Mouse (Mus musculus) adrenal gland, adult (tissue): ENCODE data around the gene Kctd11.
A peak's percentile ranks its signal among the peaks of the same experiment; 100 is the strongest.
"Not testable (repeated sequence)": the region's sequence is repeated elsewhere in the genome, so short reads cannot be mapped to it uniquely, and the experiment has no call there.

Source experiments
- DNase-seq, 2 experiments: peaks; one replicate each; pipeline ENCODE4 v3.0.0; 2022 to 2023; ENCODE audit warnings: low spot score in 1 of 2; ENCODE audit not compliant: inconsistent age in 2 of 2

The Kctd11 gene

GRCm38 (mm10) chr11:69880853-69881603 lies at the start of gene Kctd11:
TSS of gene Kctd11 (minus strand) at chr11:69881406.
- DNase-seq = peak; percentile 95 to 97

- DNase-seq = not testable (repeated sequence)
These were observed 49.0 kb upstream of the Kctd11 start for GRCm38 (mm10) chr11:69930176-69930575.

GRCm38 (mm10) chr11:69929712-69930111 lies 48.5 kb upstream of the Kctd11 start:
- no peak for DNase-seq

- DNase-seq = no peak
These were observed 46.3 kb upstream of the Kctd11 start for GRCm38 (mm10) chr11:69927501-69927900.

GRCm38 (mm10) chr11:69922796-69923195 lies 41.6 kb upstream of the Kctd11 start:
- peak in 1 of 2 experiments; percentile 70 for DNase-seq

- peak in 1 of 2 experiments; percentile 81 for DNase-seq
These were observed 41.0 kb upstream of the Kctd11 start for GRCm38 (mm10) chr11:69922012-69922756.

- peak; percentile 100 for DNase-seq
These were observed 40.2 kb upstream of the Kctd11 start, which contains the start of gene Eif5a for GRCm38 (mm10) chr11:69921114-69922011. TSS of gene Eif5a (minus strand) at chr11:69921958.

- DNase-seq = peak in 1 of 2 experiments; percentile 66
These were observed 39.2 kb upstream of the Kctd11 start for GRCm38 (mm10) chr11:69920266-69921031.

GRCm38 (mm10) chr11:69919661-69920265 lies 38.6 kb upstream of the Kctd11 start:
- DNase-seq = peak; percentile 86 to 94

- peak in 1 of 2 experiments; percentile 61 for DNase-seq
These were observed 37.8 kb upstream of the Kctd11 start for GRCm38 (mm10) chr11:69919053-69919452.

- peak in 1 of 2 experiments; percentile 36 for DNase-seq
These were observed 36.9 kb upstream of the Kctd11 start for GRCm38 (mm10) chr11:69918118-69918517.

GRCm38 (mm10) chr11:69917379-69917948 lies 36.3 kb upstream of the Kctd11 start:
- DNase-seq = peak in 1 of 2 experiments; percentile 32

- DNase-seq = peak in 1 of 2 experiments; percentile 39
These were observed 35.6 kb upstream of the Kctd11 start for GRCm38 (mm10) chr11:69916652-69917378.

GRCm38 (mm10) chr11:69915667-69916627 lies 34.7 kb upstream of the Kctd11 start:
- DNase-seq = peak in 1 of 2 experiments; percentile 45

GRCm38 (mm10) chr11:69914917-69915430 lies 33.8 kb upstream of the Kctd11 start:
- peak in 1 of 2 experiments; percentile 45 for DNase-seq

- DNase-seq = no peak
These were observed 33.2 kb upstream of the Kctd11 start for GRCm38 (mm10) chr11:69914372-69914764.
